Comparison of ENCODE assay signal across 10 mouse cellular contexts in genomic region chr14:55826142-55826541, GRCm38 (mm10). TPM values are rescaled to one million over a fixed set of nuclear protein-coding genes. Genes with fewer than 3 reads are reported as not detected.
DNase-seq lines count a peak whose midpoint lies in the region; ATAC-seq and TF ChIP-seq lines count a peak whose summit lies in the region.
"Had no signal": no experiment of that assay in that cellular context is flagged by ENCODE, and none has a peak within 500 bp of the region (broad histone marks: within the 10 kb centered on the region; RNA-seq: fewer than 3 reads in every experiment).

No protein-coding gene starts in this region.

- peak overlapping the region; percentile 71 for H3K4me3 ChIP-seq in heart, embryonic 13.5 days
- peak overlapping the region; percentile 40 for H3K4me3 ChIP-seq in brown adipose tissue, adult 24 weeks (ENCODE audit: insufficient read depth, low read depth, low read length)
- H3K4me3 ChIP-seq in heart, embryonic 16.5 days (ENCODE audit: low read length), result peak overlapping the region; percentile 70
- 0 out of 2 replicates have a peak overlapping the region, but pooled peaks have one; percentile 2 for H3K4me3 ChIP-seq in liver, postnatal 0 days (ENCODE audit: low read depth, low read length)

- peak overlapping the region; percentile 92 for H3K9ac ChIP-seq in heart, embryonic 13.5 days
- H3K9ac ChIP-seq in heart, embryonic 16.5 days (ENCODE audit: low read length), result peak overlapping the region; percentile 64
- H3K9ac ChIP-seq in liver, postnatal 0 days (replicated peaks), result no peak overlapping the region

- H3K36me3 ChIP-seq in heart, embryonic 13.5 days, result peaks cover 17% of the 10 kb centered on the region
- H3K36me3 ChIP-seq in heart, embryonic 16.5 days (ENCODE audit: control insufficient read depth, insufficient read depth), result no peaks in the 10 kb centered on the region
- H3K36me3 ChIP-seq in liver, postnatal 0 days (replicated peaks; ENCODE audit: insufficient read depth, low read length), result no peaks in the 10 kb centered on the region

- no peak for TF ChIP-seq EP300 in liver, postnatal 0 days (IDR thresholded peaks at IDR 0.05; ENCODE audit: low read depth)

- peaks cover 61% of the 10 kb centered on the region for H3K4me1 ChIP-seq in heart, embryonic 13.5 days
- no peaks in the 10 kb centered on the region for H3K4me1 ChIP-seq in brown adipose tissue, adult 24 weeks (ENCODE audit: control insufficient read depth, insufficient read depth, insufficient read length, low read length)
- H3K4me1 ChIP-seq in heart, embryonic 16.5 days (ENCODE audit: control insufficient read depth, insufficient read depth, low read length), result peaks cover 18% of the 10 kb centered on the region
- H3K4me1 ChIP-seq in liver, postnatal 0 days (ENCODE audit: insufficient read depth), result peaks cover 15% of the 10 kb centered on the region

- H3K9me3 ChIP-seq in heart, embryonic 13.5 days, result no peaks in the 10 kb centered on the region
- H3K9me3 ChIP-seq in heart, embryonic 16.5 days (replicated peaks; ENCODE audit: control insufficient read depth, low read length), result no peaks in the 10 kb centered on the region
- H3K9me3 ChIP-seq in liver, postnatal 0 days (ENCODE audit: low read length), result no peaks in the 10 kb centered on the region

- ATAC-seq in heart, embryonic 13.5 days (ENCODE audit: extremely low read depth, insufficient number of reproducible peaks, low FRiP score, low TSS enrichment), result no peak
- no peak for ATAC-seq in heart, embryonic 16.5 days (replicated peaks; ENCODE audit: extremely low read depth, insufficient read depth, low FRiP score)
- ATAC-seq in liver, postnatal 0 days, result no peak

- whole genome bisulfite sequencing in heart, embryonic 13.5 days, result 4% methylated on average over 15 of the region's 15 CpGs
- 10% methylated on average over 15 of the region's 15 CpGs for WGBS in heart, embryonic 16.5 days
- WGBS in liver, postnatal 0 days (ENCODE audit: insufficient replicate concordance), result 10% methylated on average over 15 of the region's 15 CpGs

- H3K27me3 ChIP-seq in heart, embryonic 13.5 days (replicated peaks), result peaks cover 24% of the 10 kb centered on the region
- H3K27me3 ChIP-seq in heart, embryonic 16.5 days (ENCODE audit: control insufficient read depth, insufficient read depth, low read length), result peaks cover 12% of the 10 kb centered on the region; the same call in 1 of the 2 replicates
- H3K27me3 ChIP-seq in liver, postnatal 0 days (ENCODE audit: insufficient read depth, low read length), result peaks cover 52% of the 10 kb centered on the region

- no peak for DNase-seq in heart, adult 9 months (ENCODE audit: low spot score in 2 of 2)
- no peak for DNase-seq in liver, postnatal 0 days
- DNase-seq in layer of hippocampus, adult 9-10 months (ENCODE audit: low spot score), result no peak
- DNase-seq in ovary, postnatal 10 days (ENCODE audit: low spot score), result no peak
- no peak for DNase-seq in yolk sac, embryonic 10.5 days (ENCODE audit: low spot score)
- DNase-seq: spleen, adult 18-20 months had no signal

- H3K4me2 ChIP-seq in heart, embryonic 13.5 days, result peak overlapping the region; percentile 90
- peak overlapping the region; percentile 91 for H3K4me2 ChIP-seq in heart, embryonic 16.5 days (ENCODE audit: low read depth, low read length)
- H3K4me2 ChIP-seq in liver, postnatal 0 days (ENCODE audit: low read depth, low read length), result no peak overlapping the region

- TF ChIP-seq CTCF in liver, postnatal 0 days (IDR thresholded peaks at IDR 0.05; ENCODE audit: low read depth), result no peak

- H3K27ac ChIP-seq in heart, embryonic 13.5 days (replicated peaks), result peak overlapping the region; percentile 95; the same call in 1 of the 2 replicates
- peak overlapping the region; percentile 30; the same call in 1 of the 2 replicates for H3K27ac ChIP-seq in brown adipose tissue, adult 24 weeks (replicated peaks; ENCODE audit: low read depth, low read length)
- no peak overlapping the region for H3K27ac ChIP-seq in heart, embryonic 16.5 days (ENCODE audit: low read length)
- H3K27ac ChIP-seq in liver, postnatal 0 days (ENCODE audit: low read depth), result no peak overlapping the region
- H3K27ac ChIP-seq: left cerebral cortex, adult 2 months had no signal

RNA-seq across cellular contexts. Expression of gene Nfatc4, which starts 3.2 kb away (rescaled TPM):
- 12.5 and 14.0 TPM in 2 replicates for polyA plus RNA-seq in heart, embryonic 13.5 days (2015; fragmentation: Nextera tagmentation; extraction: Ambion mirVana)
- 1.5 and 1.8 TPM in 2 replicates for polyA plus RNA-seq in brown adipose tissue, adult 24 weeks (2012; ENCODE audit: insufficient read depth, insufficient read length, missing spikeins)
- 9.7 and 14.4 TPM in 2 replicates for polyA plus RNA-seq in heart, embryonic 16.5 days (2015; fragmentation: Nextera tagmentation; extraction: Ambion mirVana)
- 0.41 and 0.63 TPM in 2 replicates for polyA plus RNA-seq in liver, postnatal 0 days (2015; fragmentation: Nextera tagmentation; extraction: Ambion mirVana)

RNA-seq across cellular contexts. Expression of gene Nynrin, which starts 27.7 kb away (rescaled TPM):
- polyA plus RNA-seq in heart, embryonic 13.5 days (2015; fragmentation: Nextera tagmentation; extraction: Ambion mirVana), result 16.5 and 18.2 TPM in 2 replicates
- 0.87 and 1.0 TPM in 2 replicates for polyA plus RNA-seq in brown adipose tissue, adult 24 weeks (2012; ENCODE audit: insufficient read depth, insufficient read length, missing spikeins)
- polyA plus RNA-seq in heart, embryonic 16.5 days (2015; fragmentation: Nextera tagmentation; extraction: Ambion mirVana), result 11.1 and 13.7 TPM in 2 replicates
- 0.63 and 0.70 TPM in 2 replicates for polyA plus RNA-seq in liver, postnatal 0 days (2015; fragmentation: Nextera tagmentation; extraction: Ambion mirVana)

RNA-seq across cellular contexts. Expression of gene Ripk3, which starts 37.5 kb away (rescaled TPM):
- polyA plus RNA-seq in heart, embryonic 13.5 days (2015; fragmentation: Nextera tagmentation; extraction: Ambion mirVana), result 18.8 and 20.6 TPM in 2 replicates
- 3.7 and 5.0 TPM in 2 replicates for polyA plus RNA-seq in brown adipose tissue, adult 24 weeks (2012; ENCODE audit: insufficient read depth, insufficient read length, missing spikeins)
- polyA plus RNA-seq in heart, embryonic 16.5 days (2015; fragmentation: Nextera tagmentation; extraction: Ambion mirVana), result 17.8 and 20.8 TPM in 2 replicates
- polyA plus RNA-seq in liver, postnatal 0 days (2015; fragmentation: Nextera tagmentation; extraction: Ambion mirVana), result 9.6 and 10.3 TPM in 2 replicates

RNA-seq across cellular contexts. Expression of gene Adcy4, which starts 42.2 kb away (rescaled TPM):
- 17.7 TPM in 2 replicates for polyA plus RNA-seq in heart, embryonic 13.5 days (2015; fragmentation: Nextera tagmentation; extraction: Ambion mirVana)
- polyA plus RNA-seq in brown adipose tissue, adult 24 weeks (2012; ENCODE audit: insufficient read depth, insufficient read length, missing spikeins), result 4.1 and 6.3 TPM in 2 replicates
- 15.3 and 17.5 TPM in 2 replicates for polyA plus RNA-seq in heart, embryonic 16.5 days (2015; fragmentation: Nextera tagmentation; extraction: Ambion mirVana)
- polyA plus RNA-seq in liver, postnatal 0 days (2015; fragmentation: Nextera tagmentation; extraction: Ambion mirVana), result 1.5 and 1.7 TPM in 2 replicates

RNA-seq across cellular contexts. Expression of gene Cbln3, which starts 58.0 kb away (rescaled TPM):
- polyA plus RNA-seq in heart, embryonic 13.5 days (2015; fragmentation: Nextera tagmentation; extraction: Ambion mirVana), result 0.27 and 0.31 TPM in 2 replicates
- polyA plus RNA-seq in brown adipose tissue, adult 24 weeks (2012; ENCODE audit: insufficient read depth, insufficient read length, missing spikeins), result not detected in 2 replicates
- 0.59 and 0.69 TPM in 2 replicates for polyA plus RNA-seq in heart, embryonic 16.5 days (2015; fragmentation: Nextera tagmentation; extraction: Ambion mirVana)
- 0.29 and 0.40 TPM in 2 replicates for polyA plus RNA-seq in liver, postnatal 0 days (2015; fragmentation: Nextera tagmentation; extraction: Ambion mirVana)

Comparison
In these comparisons a context has a peak if more than half of its experiments do, and no peak if none do; other contexts are left out.
1. H3K27ac ChIP-seq: peak in heart, embryonic 13.5 days (single experiment) and brown adipose tissue, adult 24 weeks (single experiment); none in heart, embryonic 16.5 days (single experiment) and liver, postnatal 0 days (single experiment).
2. H3K4me3 ChIP-seq: peak in every context shown above with its lines; median percentile 71 in heart, embryonic 13.5 days; 70 in heart, embryonic 16.5 days; 40 in brown adipose tissue, adult 24 weeks; 2 in liver, postnatal 0 days.